Mouse (Mus musculus): Measurements from ENCODE around the gene Raf1. TPM values are rescaled to one million over a fixed set of nuclear protein-coding genes. Genes with fewer than 3 reads are reported as not detected.
A peak's percentile ranks its signal among the peaks of the same experiment; 100 is the strongest.

The Raf1 gene
- polyA plus RNA-seq, 1 experiment from 2014 or later = 141 TPM

DNA sequence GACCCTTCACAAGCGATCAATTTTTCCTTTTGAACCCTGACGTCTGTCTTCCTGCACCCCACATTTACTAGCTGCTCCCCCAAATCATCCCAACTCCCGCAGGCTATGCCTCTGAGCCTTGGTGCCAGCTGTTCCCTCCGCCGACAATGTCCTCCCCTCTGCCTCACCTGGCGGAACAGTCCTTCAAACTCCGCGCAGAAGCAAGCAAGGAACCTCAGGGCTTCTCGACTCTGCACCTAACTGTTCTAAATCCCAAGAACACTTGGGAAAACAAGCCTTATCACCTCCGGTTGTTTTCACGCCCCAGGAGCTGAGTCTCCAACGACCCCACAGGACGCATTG is 1.3 kb downstream of the Raf1 start:
- Histone ChIP-seq H3K36me3 (ENCODE audit: control insufficient read depth, insufficient read depth, low read length) (no peaks in the 10 kb centered on the region; the same call in 1 of the 2 replicates), H3K4me3 (ENCODE audit: low read depth, low read length) (peak overlapping the region; percentile 100), H3K27me3 (ENCODE audit: control insufficient read depth, insufficient read depth, low read length) (no peaks in the 10 kb centered on the region), H3K9ac (ENCODE audit: low read length) (peak overlapping the region; percentile 100), H3K4me1 (ENCODE audit: control insufficient read depth, insufficient read depth, low read length) (peaks cover 4% of the 10 kb centered on the region; the same call in 1 of the 2 replicates), H3K9me3 (ENCODE audit: control insufficient read depth, low read length) (no peaks in the 10 kb centered on the region), H3K4me2 (ENCODE audit: low read depth, severe bottlenecking) (peak overlapping the region; percentile 79), H3K27ac (replicated peaks; ENCODE audit: low read depth, low read length) (peak overlapping the region; percentile 95; the same call in 1 of the 2 replicates)
- DNase-seq (ENCODE audit: low spot score) (peak; percentile 53), ATAC-seq (ENCODE audit: insufficient number of reproducible peaks, low FRiP score, low TSS enrichment, low read depth) (no peak)
- 1% methylated on average over 13 of the region's 13 CpGs for WGBS

DNA sequence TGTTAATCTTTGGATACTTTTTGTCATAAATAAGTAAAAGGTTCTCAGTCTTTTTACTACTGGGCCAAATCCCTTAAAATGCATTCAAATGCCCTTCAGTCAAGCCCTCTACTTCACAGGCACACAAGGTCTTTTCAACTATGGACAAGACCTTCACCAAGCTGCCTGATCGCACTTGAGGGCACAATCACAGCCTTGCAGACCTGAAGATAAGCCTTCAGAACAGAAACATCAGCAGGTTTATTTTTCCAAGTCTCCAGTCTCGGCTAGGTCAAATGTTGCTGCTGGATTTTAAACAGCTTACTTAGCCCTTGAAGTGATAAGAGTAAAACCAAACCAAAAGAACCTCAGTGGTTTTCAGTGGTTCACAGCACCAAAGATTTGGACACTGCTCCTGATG is 2.1 kb downstream of the Raf1 start:
- Histone ChIP-seq H3K4me1 (ENCODE audit: control insufficient read depth, insufficient read depth, low read length) (peaks cover 4% of the 10 kb centered on the region; the same call in 1 of the 2 replicates), H3K9ac (ENCODE audit: low read length) (no peak overlapping the region), H3K4me2 (ENCODE audit: low read depth, severe bottlenecking) (peak overlapping the region; percentile 79), H3K36me3 (ENCODE audit: control insufficient read depth, insufficient read depth, low read length) (no peaks in the 10 kb centered on the region; the same call in 1 of the 2 replicates), H3K4me3 (ENCODE audit: low read depth, low read length) (peak overlapping the region; percentile 100), H3K27me3 (ENCODE audit: control insufficient read depth, insufficient read depth, low read length) (no peaks in the 10 kb centered on the region), H3K27ac (replicated peaks; ENCODE audit: low read depth, low read length) (no peak overlapping the region), H3K9me3 (ENCODE audit: control insufficient read depth, low read length) (no peaks in the 10 kb centered on the region)
- WGBS = 80% methylated on average over 2 of the region's 2 CpGs
- DNase-seq (ENCODE audit: low spot score) (no peak), ATAC-seq (ENCODE audit: insufficient number of reproducible peaks, low FRiP score, low TSS enrichment, low read depth) (no peak)

DNA sequence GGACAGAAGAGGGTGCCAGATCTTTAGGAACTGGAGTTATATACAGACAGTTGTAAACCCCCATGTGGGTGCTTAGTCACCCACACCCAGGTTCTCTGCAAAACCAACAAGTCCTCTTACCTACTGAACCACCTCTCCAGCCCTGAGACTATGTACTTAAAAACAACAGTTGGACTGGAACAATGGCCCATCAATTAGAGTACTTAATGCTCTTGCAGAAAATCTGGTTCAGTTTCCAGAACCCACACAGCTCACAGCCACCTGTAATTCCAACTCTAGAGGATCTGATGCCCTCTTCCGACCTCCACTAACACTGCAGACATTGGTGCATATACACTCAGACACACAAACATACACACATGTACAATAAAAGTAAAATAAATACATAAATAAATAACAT is 3.7 kb downstream of the Raf1 start:
- no peaks in the 10 kb centered on the region for H3K9me3 ChIP-seq (ENCODE audit: control insufficient read depth, low read length)
- no peak overlapping the region for H3K4me3 ChIP-seq (ENCODE audit: low read depth, low read length)
- H3K27ac ChIP-seq (replicated peaks; ENCODE audit: low read depth, low read length) = no peak overlapping the region
- no peak overlapping the region for H3K9ac ChIP-seq (ENCODE audit: low read length)
- peaks cover 4% of the 10 kb centered on the region; the same call in 1 of the 2 replicates for H3K4me1 ChIP-seq (ENCODE audit: control insufficient read depth, insufficient read depth, low read length)
- no peaks in the 10 kb centered on the region for H3K27me3 ChIP-seq (ENCODE audit: control insufficient read depth, insufficient read depth, low read length)
- no peak for DNase-seq (ENCODE audit: low spot score)
- 88% methylated on average over 1 of the region's 1 CpGs for WGBS
- H3K4me2 ChIP-seq (ENCODE audit: low read depth, severe bottlenecking) = no peak overlapping the region
- H3K36me3 ChIP-seq (ENCODE audit: control insufficient read depth, insufficient read depth, low read length) = no peaks in the 10 kb centered on the region; the same call in 1 of the 2 replicates
- no peak for ATAC-seq (ENCODE audit: insufficient number of reproducible peaks, low FRiP score, low TSS enrichment, low read depth)

DNA sequence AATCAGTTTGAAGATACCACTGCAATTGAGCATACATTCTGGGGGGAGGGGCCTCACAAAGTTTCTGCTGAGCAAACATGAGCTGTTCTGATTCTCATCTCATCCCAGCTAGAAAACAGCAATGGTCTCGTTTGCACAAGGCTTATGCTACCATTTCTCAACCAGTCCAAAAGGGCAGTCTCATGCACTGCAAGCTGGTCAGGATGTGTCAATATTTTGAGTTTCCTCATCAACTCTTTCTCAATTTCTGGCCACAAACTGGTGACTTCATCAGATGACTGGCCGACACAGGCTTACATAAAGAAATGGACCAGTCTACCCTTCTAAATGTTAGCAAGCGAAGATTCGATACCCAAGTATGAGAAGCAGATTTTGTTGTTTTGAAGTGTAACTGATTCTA is 9.8 kb downstream of the Raf1 start:
- H3K4me1 ChIP-seq (ENCODE audit: control insufficient read depth, insufficient read depth, low read length) = no peaks in the 10 kb centered on the region
- ATAC-seq (ENCODE audit: insufficient number of reproducible peaks, low FRiP score, low TSS enrichment, low read depth) (no peak), DNase-seq (ENCODE audit: low spot score) (no peak)
- H3K9me3 ChIP-seq (ENCODE audit: control insufficient read depth, low read length) = no peaks in the 10 kb centered on the region
- H3K36me3 ChIP-seq (ENCODE audit: control insufficient read depth, insufficient read depth, low read length) = no peaks in the 10 kb centered on the region; the same call in 1 of the 2 replicates
- H3K4me3 ChIP-seq (ENCODE audit: low read depth, low read length) = no peak overlapping the region
- no peak overlapping the region for H3K9ac ChIP-seq (ENCODE audit: low read length)
- H3K4me2 ChIP-seq (ENCODE audit: low read depth, severe bottlenecking) = no peak overlapping the region
- H3K27ac ChIP-seq (replicated peaks; ENCODE audit: low read depth, low read length) = no peak overlapping the region
- no peaks in the 10 kb centered on the region for H3K27me3 ChIP-seq (ENCODE audit: control insufficient read depth, insufficient read depth, low read length)
- WGBS = 87% methylated on average over 4 of the region's 4 CpGs

DNA sequence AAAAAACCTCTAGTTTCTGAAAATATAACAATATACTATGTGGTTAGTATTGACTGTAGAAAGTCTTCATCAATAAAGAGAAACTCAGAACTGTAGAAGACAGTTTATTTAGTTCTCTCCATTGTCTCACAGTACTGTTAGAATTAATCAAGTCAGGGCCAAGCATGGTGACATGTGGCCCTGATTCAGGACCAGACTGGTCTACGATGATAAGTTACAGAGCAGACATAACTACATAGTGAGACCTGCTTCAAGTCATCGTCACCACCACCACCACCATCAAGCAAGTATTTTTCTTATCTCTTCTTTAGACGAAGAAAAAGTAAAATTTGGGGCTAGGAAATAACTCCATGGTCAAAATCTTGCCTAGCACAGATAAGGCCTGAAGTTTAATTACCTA is 12.2 kb downstream of the Raf1 start:
- Histone ChIP-seq H3K27me3 (ENCODE audit: control insufficient read depth, insufficient read depth, low read length) (no peaks in the 10 kb centered on the region), H3K9me3 (ENCODE audit: control insufficient read depth, low read length) (no peaks in the 10 kb centered on the region), H3K27ac (replicated peaks; ENCODE audit: low read depth, low read length) (no peak overlapping the region), H3K9ac (ENCODE audit: low read length) (no peak overlapping the region), H3K36me3 (ENCODE audit: control insufficient read depth, insufficient read depth, low read length) (no peaks in the 10 kb centered on the region), H3K4me2 (ENCODE audit: low read depth, severe bottlenecking) (no peak overlapping the region), H3K4me3 (ENCODE audit: low read depth, low read length) (no peak overlapping the region), H3K4me1 (ENCODE audit: control insufficient read depth, insufficient read depth, low read length) (peaks cover 4% of the 10 kb centered on the region; the same call in 1 of the 2 replicates)
- 89% methylated on average over 3 of the region's 3 CpGs for WGBS
- ATAC-seq (ENCODE audit: insufficient number of reproducible peaks, low FRiP score, low TSS enrichment, low read depth) (no peak), DNase-seq (ENCODE audit: low spot score) (no peak)

DNA sequence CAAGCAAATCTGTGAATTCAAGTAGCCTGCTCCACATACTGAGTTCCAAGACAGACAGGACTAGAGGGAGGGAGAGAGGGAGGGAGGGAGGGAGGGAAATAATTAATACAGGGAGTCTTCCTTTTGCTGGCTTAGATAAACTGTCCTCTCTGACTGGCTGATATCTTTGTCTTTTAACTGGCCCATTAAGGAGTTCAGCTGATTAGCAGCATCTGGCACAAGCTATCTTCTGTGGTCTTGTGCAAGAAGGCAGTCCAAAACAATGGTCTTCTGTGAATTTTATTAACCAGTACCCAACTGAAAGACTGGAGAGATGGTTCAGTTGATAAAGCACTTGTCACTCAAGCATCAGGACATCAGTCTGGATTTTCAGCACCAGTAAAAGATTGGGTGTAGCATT is 17.6 kb downstream of the Raf1 start:
- peaks cover 6% of the 10 kb centered on the region; the same call in 1 of the 2 replicates for H3K4me1 ChIP-seq (ENCODE audit: control insufficient read depth, insufficient read depth, low read length)
- ATAC-seq (ENCODE audit: insufficient number of reproducible peaks, low FRiP score, low TSS enrichment, low read depth) = no peak
- no peak overlapping the region for H3K27ac ChIP-seq (replicated peaks; ENCODE audit: low read depth, low read length)
- no peaks in the 10 kb centered on the region for H3K36me3 ChIP-seq (ENCODE audit: control insufficient read depth, insufficient read depth, low read length)
- H3K9ac ChIP-seq (ENCODE audit: low read length) = no peak overlapping the region
- no peak overlapping the region for H3K4me2 ChIP-seq (ENCODE audit: low read depth, severe bottlenecking)
- H3K9me3 ChIP-seq (ENCODE audit: control insufficient read depth, low read length) = no peaks in the 10 kb centered on the region
- no peaks in the 10 kb centered on the region for H3K27me3 ChIP-seq (ENCODE audit: control insufficient read depth, insufficient read depth, low read length)
- DNase-seq (ENCODE audit: low spot score) = no peak
- no peak overlapping the region for H3K4me3 ChIP-seq (ENCODE audit: low read depth, low read length)

DNA sequence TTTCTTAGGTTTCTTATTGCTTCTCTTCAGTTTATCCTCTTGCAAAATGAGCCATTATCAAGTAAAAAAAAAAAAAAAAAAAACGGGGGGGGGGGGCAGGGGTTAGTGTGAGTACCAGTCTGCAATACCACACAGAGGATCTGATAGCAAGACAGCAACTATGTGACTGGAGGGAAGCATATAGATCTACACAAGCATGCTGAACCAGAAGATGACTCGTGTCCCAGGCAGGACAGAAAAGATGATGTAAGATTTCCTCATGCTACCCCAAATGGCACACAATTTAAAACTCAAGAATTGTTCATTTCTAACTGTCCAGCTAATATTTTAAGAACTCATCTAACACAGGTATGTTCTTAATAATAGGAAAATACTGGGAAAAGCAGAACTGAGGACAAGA is 22.5 kb downstream of the Raf1 start:
- 56% methylated on average over 2 of the region's 2 CpGs for WGBS
- peaks cover 6% of the 10 kb centered on the region for H3K4me1 ChIP-seq (ENCODE audit: control insufficient read depth, insufficient read depth, low read length)
- H3K4me2 ChIP-seq (ENCODE audit: low read depth, severe bottlenecking) = no peak overlapping the region
- no peak overlapping the region for H3K9ac ChIP-seq (ENCODE audit: low read length)
- H3K9me3 ChIP-seq (ENCODE audit: control insufficient read depth, low read length) = no peaks in the 10 kb centered on the region
- H3K36me3 ChIP-seq (ENCODE audit: control insufficient read depth, insufficient read depth, low read length) = no peaks in the 10 kb centered on the region
- no peak overlapping the region for H3K4me3 ChIP-seq (ENCODE audit: low read depth, low read length)
- ATAC-seq (ENCODE audit: insufficient number of reproducible peaks, low FRiP score, low TSS enrichment, low read depth) (no peak), DNase-seq (ENCODE audit: low spot score) (no peak)
- no peaks in the 10 kb centered on the region for H3K27me3 ChIP-seq (ENCODE audit: control insufficient read depth, insufficient read depth, low read length)
- no peak overlapping the region for H3K27ac ChIP-seq (replicated peaks; ENCODE audit: low read depth, low read length)

DNA sequence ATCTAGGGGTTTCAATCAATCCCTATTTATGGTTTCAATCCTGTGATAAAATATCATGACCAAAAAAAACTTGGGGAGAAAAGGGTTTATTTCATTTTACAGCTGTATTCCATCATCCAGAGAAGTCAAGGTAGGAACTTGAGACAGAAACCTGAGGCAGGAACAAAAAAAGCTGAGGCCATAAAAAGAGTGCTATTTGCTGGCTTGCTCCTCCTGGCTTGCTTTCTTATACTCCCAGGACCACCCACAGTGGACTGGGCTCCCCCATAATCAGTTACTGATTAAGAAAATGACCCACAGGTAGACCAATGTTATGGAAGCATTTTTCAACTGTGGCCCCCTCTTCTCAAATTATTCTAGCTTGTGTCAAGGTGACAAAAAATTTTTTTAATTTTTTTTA is 24.7 kb downstream of the Raf1 start:
- Histone ChIP-seq H3K9ac (ENCODE audit: low read length) (no peak overlapping the region), H3K4me1 (ENCODE audit: control insufficient read depth, insufficient read depth, low read length) (peaks cover 6% of the 10 kb centered on the region), H3K36me3 (ENCODE audit: control insufficient read depth, insufficient read depth, low read length) (no peaks in the 10 kb centered on the region), H3K9me3 (ENCODE audit: control insufficient read depth, low read length) (no peaks in the 10 kb centered on the region), H3K4me3 (ENCODE audit: low read depth, low read length) (no peak overlapping the region), H3K27me3 (ENCODE audit: control insufficient read depth, insufficient read depth, low read length) (no peaks in the 10 kb centered on the region), H3K4me2 (ENCODE audit: low read depth, severe bottlenecking) (no peak overlapping the region), H3K27ac (replicated peaks; ENCODE audit: low read depth, low read length) (no peak overlapping the region)
- no peak for DNase-seq (ENCODE audit: low spot score)
- no peak for ATAC-seq (ENCODE audit: insufficient number of reproducible peaks, low FRiP score, low TSS enrichment, low read depth)

All from limb, embryonic 11.5 days (tissue).